Mouse (Mus musculus): ENCODE data around the gene Ppp4c. TPM values are rescaled to one million over a fixed set of nuclear protein-coding genes. Genes with fewer than 3 reads are reported as not detected.

Gene Ppp4c
- polyA plus RNA-seq, 1 experiment from 2014 or later, result 374 TPM

GRCm38 (mm10) chr7:126800269-126801056 lies 8.2 kb upstream of the Ppp4c start:
- ATAC-seq (replicated peaks; ENCODE audit: insufficient number of reproducible peaks, low FRiP score, low TSS enrichment, low read depth) (no peak), DNase-seq (ENCODE audit: low spot score) (no peak)
- H3K9ac ChIP-seq (replicated peaks; ENCODE audit: low read length), result peak overlapping the region; percentile 65
- H3K4me2 ChIP-seq (ENCODE audit: low read depth, low read length), result peak overlapping the region; percentile 73
- H3K36me3 ChIP-seq (replicated peaks; ENCODE audit: control insufficient read depth, insufficient read depth, low read depth, low read length), result peaks cover 8% of the 10 kb centered on the region
- peaks cover 3% of the 10 kb centered on the region for H3K4me1 ChIP-seq (ENCODE audit: control insufficient read depth, insufficient read depth, low read length)
- no peaks in the 10 kb centered on the region for H3K27me3 ChIP-seq (ENCODE audit: control insufficient read depth, insufficient read depth, low read length)
- peak overlapping the region; percentile 87; the same call in 1 of the 2 replicates for H3K4me3 ChIP-seq (ENCODE audit: low read depth, low read length)
- no peaks in the 10 kb centered on the region for H3K9me3 ChIP-seq (replicated peaks; ENCODE audit: control insufficient read depth, low read length)
- peak overlapping the region; percentile 90; the same call in 1 of the 2 replicates for H3K27ac ChIP-seq (replicated peaks; ENCODE audit: low read depth, low read length)
- 56% methylated on average over 5 of the region's 5 CpGs for WGBS

GRCm38 (mm10) chr7:126799468-126800268 lies 7.4 kb upstream of the Ppp4c start:
- Histone ChIP-seq H3K27ac (replicated peaks; ENCODE audit: low read depth, low read length) (peak overlapping the region; percentile 90), H3K36me3 (replicated peaks; ENCODE audit: control insufficient read depth, insufficient read depth, low read depth, low read length) (peaks cover 9% of the 10 kb centered on the region), H3K9ac (replicated peaks; ENCODE audit: low read length) (peak overlapping the region; percentile 65), H3K4me3 (ENCODE audit: low read depth, low read length) (peak overlapping the region; percentile 87), H3K9me3 (replicated peaks; ENCODE audit: control insufficient read depth, low read length) (no peaks in the 10 kb centered on the region), H3K27me3 (ENCODE audit: control insufficient read depth, insufficient read depth, low read length) (no peaks in the 10 kb centered on the region), H3K4me2 (ENCODE audit: low read depth, low read length) (peak overlapping the region; percentile 73), H3K4me1 (ENCODE audit: control insufficient read depth, insufficient read depth, low read length) (peaks cover 3% of the 10 kb centered on the region)
- peak; percentile 82 for ATAC-seq (replicated peaks; ENCODE audit: insufficient number of reproducible peaks, low FRiP score, low TSS enrichment, low read depth)
- no peak for DNase-seq (ENCODE audit: low spot score)
- under 1% methylated on average over 37 of the region's 38 CpGs for WGBS

GRCm38 (mm10) chr7:126799050-126799467 lies 6.8 kb upstream of the Ppp4c start:
- Histone ChIP-seq H3K27me3 (ENCODE audit: control insufficient read depth, insufficient read depth, low read length) (no peaks in the 10 kb centered on the region), H3K9me3 (replicated peaks; ENCODE audit: control insufficient read depth, low read length) (no peaks in the 10 kb centered on the region), H3K9ac (replicated peaks; ENCODE audit: low read length) (peak overlapping the region; percentile 88), H3K4me2 (ENCODE audit: low read depth, low read length) (peak overlapping the region; percentile 73), H3K36me3 (replicated peaks; ENCODE audit: control insufficient read depth, insufficient read depth, low read depth, low read length) (peaks cover 9% of the 10 kb centered on the region), H3K4me1 (ENCODE audit: control insufficient read depth, insufficient read depth, low read length) (peaks cover 3% of the 10 kb centered on the region), H3K4me3 (ENCODE audit: low read depth, low read length) (peak overlapping the region; percentile 87), H3K27ac (replicated peaks; ENCODE audit: low read depth, low read length) (peak overlapping the region; percentile 84)
- DNase-seq (ENCODE audit: low spot score) (peak; percentile 98), ATAC-seq (replicated peaks; ENCODE audit: insufficient number of reproducible peaks, low FRiP score, low TSS enrichment, low read depth) (peak; percentile 95)
- WGBS, result under 1% methylated on average over 30 of the region's 36 CpGs

DNA sequence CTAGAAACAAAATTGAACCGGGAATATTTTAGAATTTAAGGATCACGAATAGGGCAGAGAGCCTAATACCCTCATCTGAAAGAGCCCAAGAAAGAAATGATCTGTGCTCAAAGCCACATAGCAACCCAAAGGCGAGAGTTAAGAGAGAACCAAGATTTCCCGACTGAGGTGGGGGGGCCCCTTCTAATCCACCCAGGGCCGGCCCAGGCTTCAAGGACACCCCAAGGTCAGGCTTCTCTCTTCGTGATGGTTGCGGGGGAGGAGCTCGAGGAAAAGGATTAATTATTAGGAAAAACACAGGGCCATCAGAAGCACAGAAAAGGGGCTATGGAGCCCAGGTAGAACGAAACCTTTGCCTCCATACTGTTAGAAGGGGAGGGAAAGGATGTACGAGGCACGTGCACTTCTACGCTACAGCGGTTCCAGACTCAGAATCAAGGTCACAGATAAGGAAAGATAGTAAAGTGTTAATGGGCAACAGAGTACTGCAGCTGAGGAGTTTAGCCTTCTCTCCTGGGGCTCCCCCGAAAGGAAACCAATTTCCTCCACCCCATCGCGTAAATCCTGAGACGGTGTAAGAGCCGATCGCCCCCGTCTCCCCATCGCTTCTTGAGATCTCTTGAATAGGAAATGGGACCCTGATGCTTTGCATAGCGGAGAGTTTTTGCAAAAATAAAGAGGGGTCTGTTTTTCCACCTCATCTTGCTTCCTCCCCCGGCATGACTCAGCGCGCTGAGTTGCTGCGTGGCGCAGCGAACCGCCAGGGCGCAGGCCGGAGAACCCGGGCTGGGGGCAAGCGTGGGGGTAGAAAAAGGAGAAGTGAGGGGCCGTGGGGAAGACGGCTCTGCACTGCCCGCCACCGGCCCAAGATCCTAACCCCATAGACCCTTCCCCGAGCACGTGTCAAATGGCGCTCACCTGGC lies 6.1 kb upstream of the Ppp4c start:
- peak overlapping the region; percentile 73 for H3K4me2 ChIP-seq (ENCODE audit: low read depth, low read length)
- H3K27ac ChIP-seq (replicated peaks; ENCODE audit: low read depth, low read length), result peak overlapping the region; percentile 84
- ATAC-seq (replicated peaks; ENCODE audit: insufficient number of reproducible peaks, low FRiP score, low TSS enrichment, low read depth), result no peak
- peaks cover 3% of the 10 kb centered on the region for H3K4me1 ChIP-seq (ENCODE audit: control insufficient read depth, insufficient read depth, low read length)
- H3K4me3 ChIP-seq (ENCODE audit: low read depth, low read length), result peak overlapping the region; percentile 87
- H3K9ac ChIP-seq (replicated peaks; ENCODE audit: low read length), result peak overlapping the region; percentile 88
- WGBS, result under 1% methylated on average over 40 of the region's 40 CpGs
- no peaks in the 10 kb centered on the region for H3K9me3 ChIP-seq (replicated peaks; ENCODE audit: control insufficient read depth, low read length)
- no peaks in the 10 kb centered on the region for H3K27me3 ChIP-seq (ENCODE audit: control insufficient read depth, insufficient read depth, low read length)
- H3K36me3 ChIP-seq (replicated peaks; ENCODE audit: control insufficient read depth, insufficient read depth, low read depth, low read length), result peaks cover 9% of the 10 kb centered on the region
- peak; percentile 18 for DNase-seq (ENCODE audit: low spot score)

GRCm38 (mm10) chr7:126797411-126798126 lies 5.3 kb upstream of the Ppp4c start, which contains the start of gene Fam57b:
Gene Fam57b (plus strand): TSS chr7:126797668.
- peaks cover 3% of the 10 kb centered on the region for H3K4me1 ChIP-seq (ENCODE audit: control insufficient read depth, insufficient read depth, low read length)
- peak within 1 kb of the TSS; percentile 73 for H3K4me2 ChIP-seq (ENCODE audit: low read depth, low read length)
- peak within 1 kb of the TSS; percentile 88 for H3K9ac ChIP-seq (replicated peaks; ENCODE audit: low read length)
- peaks cover 9% of the 10 kb centered on the region for H3K36me3 ChIP-seq (replicated peaks; ENCODE audit: control insufficient read depth, insufficient read depth, low read depth, low read length)
- ATAC-seq (replicated peaks; ENCODE audit: insufficient number of reproducible peaks, low FRiP score, low TSS enrichment, low read depth), result no peak
- no peaks in the 10 kb centered on the region for H3K27me3 ChIP-seq (ENCODE audit: control insufficient read depth, insufficient read depth, low read length)
- H3K4me3 ChIP-seq (ENCODE audit: low read depth, low read length), result peak within 1 kb of the TSS; percentile 87
- 35% methylated on average over 21 of the region's 21 CpGs for WGBS
- no peaks in the 10 kb centered on the region for H3K9me3 ChIP-seq (replicated peaks; ENCODE audit: control insufficient read depth, low read length)
- H3K27ac ChIP-seq (replicated peaks; ENCODE audit: low read depth, low read length), result peak within 1 kb of the TSS; percentile 84
- peak; percentile 12 for DNase-seq (ENCODE audit: low spot score)

DNA sequence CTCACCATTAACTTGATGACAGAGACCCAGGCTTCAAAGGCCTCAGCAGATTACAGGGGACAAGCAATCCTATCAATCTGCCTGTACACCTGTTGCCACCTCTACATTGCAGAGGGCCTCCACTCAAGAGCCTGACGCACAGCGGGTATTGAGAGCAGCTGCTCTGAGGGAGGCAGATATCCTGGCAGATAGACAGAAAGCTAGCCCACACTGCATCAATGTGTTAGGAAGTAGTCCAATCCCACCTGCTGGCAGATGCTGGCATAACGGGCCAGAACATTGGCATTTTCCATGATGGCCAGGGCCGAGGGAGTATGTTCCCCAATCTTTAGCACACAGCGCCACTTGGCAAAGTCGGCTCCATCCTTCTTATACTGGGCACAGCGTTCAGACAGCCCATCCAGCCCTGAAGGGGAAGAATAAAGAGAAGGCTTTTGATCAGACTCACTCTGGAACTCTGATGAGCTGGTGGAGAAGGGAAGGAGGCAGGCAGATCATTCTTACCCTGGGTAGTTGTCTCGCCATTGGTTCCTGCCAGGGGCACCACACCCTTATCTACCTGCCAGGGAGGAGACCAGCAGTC lies 4.1 kb upstream of the Ppp4c start:
- Histone ChIP-seq H3K27me3 (ENCODE audit: control insufficient read depth, insufficient read depth, low read length) (no peaks in the 10 kb centered on the region), H3K4me2 (ENCODE audit: low read depth, low read length) (no peak overlapping the region), H3K4me3 (ENCODE audit: low read depth, low read length) (no peak overlapping the region), H3K9ac (replicated peaks; ENCODE audit: low read length) (no peak overlapping the region), H3K4me1 (ENCODE audit: control insufficient read depth, insufficient read depth, low read length) (peaks cover 3% of the 10 kb centered on the region), H3K27ac (replicated peaks; ENCODE audit: low read depth, low read length) (no peak overlapping the region), H3K9me3 (replicated peaks; ENCODE audit: control insufficient read depth, low read length) (no peaks in the 10 kb centered on the region), H3K36me3 (replicated peaks; ENCODE audit: control insufficient read depth, insufficient read depth, low read depth, low read length) (peaks cover 9% of the 10 kb centered on the region)
- DNase-seq (ENCODE audit: low spot score), result peak; percentile 45
- WGBS, result 83% methylated on average over 8 of the region's 8 CpGs
- ATAC-seq (replicated peaks; ENCODE audit: insufficient number of reproducible peaks, low FRiP score, low TSS enrichment, low read depth), result no peak

All from embryonic facial prominence, embryonic 11.5 days (tissue).